Mouse (Mus musculus) bone marrow macrophage, adult 2 months (primary cell): ENCODE measurements at regions not wholly inside any gene's neighbourhood (a gene's known extent, or its start where the extent isn't known, plus 50 kb on each side); places are given as distances from the start of the nearest gene placed in this dataset.

ENCODE experiments used
- H3K27ac ChIP-seq: 2 replicates; pipeline ENCODE4 v1.5.1; 2012; ENCODE audit warnings: low read depth, low read length; ENCODE audit not compliant: insufficient read depth
- H3K4me1 ChIP-seq: 2 replicates; pipeline ENCODE4 v1.6.1; 2012; ENCODE audit warnings: low read length; ENCODE audit not compliant: control insufficient read depth, insufficient read depth
- H3K4me3 ChIP-seq: 2 replicates; pipeline ENCODE4 v1.5.1; 2012; ENCODE audit warnings: mild to moderate bottlenecking, low read length, moderate library complexity; ENCODE audit not compliant: insufficient read depth
- CTCF ChIP-seq: IDR thresholded peaks from 2 replicates; pipeline ENCODE4 v1.5.1; 2012; ENCODE audit warnings: low read depth, mild to moderate bottlenecking, low read length, moderate library complexity
- POLR2A ChIP-seq: IDR thresholded peaks from 2 replicates; pipeline ENCODE4 v1.6.1; 2012; ENCODE audit warnings: mild to moderate bottlenecking, low read depth, low read length, borderline replicate concordance

GRCm38 (mm10) chr6:67088741-67089455, 51.6 kb upstream of the Gadd45a start:
- H3K4me1 ChIP-seq, result peaks cover 13% of the 10 kb centered on the region
- no peak overlapping the region for H3K27ac ChIP-seq
- TF ChIP-seq POLR2A (no peak), CTCF (no peak)
- no peak overlapping the region for H3K4me3 ChIP-seq

GRCm38 (mm10) chr6:67087837-67088440, 50.7 kb upstream of the Gadd45a start:
- TF ChIP-seq CTCF (no peak), POLR2A (no peak)

GRCm38 (mm10) chr6:67087393-67087792, 50.1 kb upstream of the Gadd45a start:
- Histone ChIP-seq H3K27ac (no peak overlapping the region), H3K4me1 (peaks cover 13% of the 10 kb centered on the region), H3K4me3 (no peak overlapping the region)
- no peak for TF ChIP-seq CTCF
- TF ChIP-seq POLR2A, result no peak

More at GRCm38 (mm10) chr6:67087837-67088440, 50.7 kb upstream of the Gadd45a start:
- Histone ChIP-seq H3K27ac (no peak overlapping the region), H3K4me1 (peaks cover 13% of the 10 kb centered on the region), H3K4me3 (no peak overlapping the region)
